Mouse (Mus musculus) gastrocnemius, postnatal 4 days (tissue): ENCODE measurements around the gene Krtcap2. TPM values are rescaled to one million over a fixed set of nuclear protein-coding genes. Genes with fewer than 3 reads are reported as not detected.
A peak's percentile ranks its signal among the peaks of the same experiment; 100 is the strongest.
"Not testable (repeated sequence)": the region's sequence is repeated elsewhere in the genome, so short reads cannot be mapped to it uniquely, and the experiment has no call there.

Source experiments
- DNase-seq, 2 experiments: peaks; one replicate each; pipeline ENCODE4 v3.0.0; 2021 to 2022; ENCODE audit warnings: low spot score in 2 of 2, mixed read lengths in 2 of 2
- long read RNA-seq, 2 experiments: library from polyadenylated mRNA; stranded (forward); transcript quantifications; one replicate each; pipeline ENCODE4 v2.0.0; 2021
- total RNA-seq, 2 experiments: library from RNA; stranded (reverse); gene quantifications; 2 replicates each; pipeline ENCODE4 v1.2.3; 2021

Gene Krtcap2
- total RNA-seq, result 100 to 1,000 TPM in 1 of 2 experiments, 10 to 100 TPM in 1; 99.9 to 117 TPM
- long read RNA-seq, experiment 1, transcript Krtcap2-201 (5 exons, 1,172 nt), result major isoform, 50 of 65 reads
- long read RNA-seq, experiment 1, partial matches to known transcripts, result 2 of 65 reads
- long read RNA-seq, experiment 1, other reads (novel, unspliced or antisense), result 12 of 65 reads
- long read RNA-seq, experiment 2, transcript Krtcap2-201 (5 exons, 1,172 nt), result major isoform, 42 of 50 reads
- long read RNA-seq, experiment 2, partial matches to known transcripts, result 2 of 50 reads
- long read RNA-seq, experiment 2, other reads (novel, unspliced or antisense), result 6 of 50 reads

DNA sequence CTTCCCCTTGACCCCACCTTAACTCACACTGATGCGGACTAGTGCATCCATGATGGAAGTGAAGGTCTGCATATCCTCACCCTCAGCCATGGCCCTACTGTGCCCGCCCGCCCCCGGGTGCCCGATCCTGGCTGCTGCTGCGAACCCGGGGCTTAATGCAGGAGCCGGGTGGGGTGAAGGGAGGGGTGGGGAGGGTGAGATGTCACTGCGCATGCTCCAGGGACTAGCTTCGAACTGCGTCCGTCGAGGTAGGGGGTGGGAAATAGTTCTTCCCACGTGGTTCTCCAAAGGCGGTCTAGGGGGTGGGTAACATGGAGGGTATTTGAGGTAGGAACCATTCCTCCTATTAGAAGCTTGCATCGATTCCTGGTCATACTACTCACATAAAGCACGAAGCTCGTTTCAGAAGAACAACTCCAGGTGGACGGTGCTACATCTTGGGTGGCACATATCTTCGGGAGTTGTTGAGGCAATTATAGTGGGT lies at the start of gene Krtcap2:
Gene Krtcap2, plus strand, starts transcription at position 279 of the 484 bp plus-strand sequence.
- no peak for DNase-seq

DNA sequence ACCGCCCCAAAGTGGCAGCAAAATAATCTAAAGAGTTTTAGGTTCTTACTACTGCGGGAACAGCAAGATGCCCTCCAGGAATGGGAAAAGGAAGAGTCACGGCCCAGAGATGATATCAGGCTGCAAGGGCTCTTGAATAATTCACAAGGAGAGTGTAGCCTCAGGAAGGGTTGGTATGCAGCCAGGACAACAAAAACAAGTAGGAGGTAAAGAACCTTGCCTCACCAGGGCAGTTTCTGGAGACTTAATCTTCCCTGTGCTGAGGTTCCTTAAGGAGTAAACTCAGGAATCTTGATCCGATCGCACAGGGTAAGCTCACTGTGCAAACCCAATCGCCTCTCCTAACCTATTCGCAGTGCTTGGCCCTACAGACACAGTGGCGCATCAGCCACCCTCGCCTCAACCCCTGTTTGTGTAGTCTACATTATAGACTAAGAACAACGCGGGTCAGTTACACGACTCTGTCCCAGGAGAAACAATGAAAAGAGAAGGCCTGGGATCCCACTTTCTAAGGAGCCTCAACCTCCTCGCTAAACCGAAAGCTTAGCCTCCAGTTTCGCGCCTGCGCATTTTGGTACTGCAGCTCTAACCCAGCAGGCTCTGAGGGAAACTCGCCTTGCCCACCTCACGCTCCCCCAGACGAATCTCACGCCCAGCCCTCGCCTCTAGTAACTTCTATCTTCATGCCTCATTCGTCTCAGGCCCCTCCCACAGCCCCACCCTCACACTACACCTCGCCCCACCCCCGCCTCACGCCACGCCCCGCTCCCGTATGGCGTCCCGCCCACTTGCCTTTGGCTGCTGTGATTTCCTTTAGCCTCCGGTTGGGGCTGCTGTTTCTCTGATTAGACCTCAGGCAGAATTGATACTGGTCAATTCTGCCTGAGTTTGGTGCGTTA lies 49.5 kb upstream of the Krtcap2 start:
- peak; percentile 86 to 92 for DNase-seq

DNA sequence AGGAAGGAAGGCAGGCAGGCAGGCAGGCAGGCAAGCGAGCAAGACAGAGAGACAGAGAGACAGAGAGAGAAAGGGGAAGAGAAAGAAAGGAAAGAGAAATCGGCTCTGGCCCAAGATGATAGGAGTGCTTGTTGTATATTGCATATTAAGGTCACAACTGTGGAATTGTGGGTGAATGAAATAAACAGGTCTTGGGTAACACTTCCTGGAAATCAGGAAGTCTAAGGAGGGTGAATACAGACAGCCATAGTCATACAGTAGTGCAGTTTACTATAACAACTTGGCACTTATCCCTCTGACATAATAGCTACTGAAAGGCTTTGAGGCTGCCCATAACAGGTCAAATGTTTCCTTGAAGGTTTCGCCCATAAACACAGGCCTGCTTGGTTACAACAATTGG lies 45.9 kb upstream of the Krtcap2 start:
- no peak for DNase-seq

DNA sequence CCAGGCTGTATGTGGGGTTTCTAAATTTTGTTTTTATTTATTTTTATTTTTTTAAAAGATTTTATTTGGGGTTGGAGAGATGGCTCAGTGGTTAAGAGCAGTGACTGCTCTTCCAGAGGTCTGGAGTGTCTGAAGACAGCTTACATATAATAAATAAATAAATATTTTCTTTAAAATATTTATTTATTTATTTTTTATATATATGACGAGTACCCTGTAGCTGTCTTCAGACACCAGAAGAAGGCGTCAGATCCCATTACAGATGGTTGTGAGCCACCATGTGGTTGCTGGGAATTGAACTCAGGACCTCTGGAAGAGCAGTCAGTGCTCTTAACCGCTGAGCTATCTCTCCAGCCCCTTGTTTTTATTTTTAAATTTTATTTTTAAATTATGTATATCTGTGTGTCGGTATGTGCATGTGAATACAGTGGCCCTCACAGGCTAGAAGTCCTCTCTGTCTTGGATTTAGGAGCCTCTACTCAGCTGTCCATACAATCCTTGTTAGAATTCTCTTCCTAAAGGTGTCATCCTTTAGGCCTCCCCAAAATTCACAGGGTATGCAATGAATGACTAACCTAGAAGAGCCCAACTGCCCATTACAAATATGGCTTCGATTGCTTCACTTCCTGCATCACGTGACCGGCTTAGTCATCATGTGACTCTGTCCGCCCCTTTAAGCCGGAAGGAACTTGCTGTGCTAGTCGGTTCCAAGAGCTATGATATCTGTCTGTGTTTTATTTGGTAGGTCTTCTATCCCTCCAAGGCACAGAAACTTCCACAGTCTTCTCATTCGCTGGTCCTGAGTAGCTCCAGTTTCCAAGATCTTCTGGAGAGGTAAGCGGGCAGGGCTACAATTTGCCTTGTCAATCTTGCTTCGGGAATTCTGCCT lies 43.3 kb upstream of the Krtcap2 start, which contains the start of gene Gba:
Gene Gba, plus strand, starts transcription at position 676 of the 889 bp plus-strand sequence.
- peak; percentile 71 to 83 for DNase-seq

DNA sequence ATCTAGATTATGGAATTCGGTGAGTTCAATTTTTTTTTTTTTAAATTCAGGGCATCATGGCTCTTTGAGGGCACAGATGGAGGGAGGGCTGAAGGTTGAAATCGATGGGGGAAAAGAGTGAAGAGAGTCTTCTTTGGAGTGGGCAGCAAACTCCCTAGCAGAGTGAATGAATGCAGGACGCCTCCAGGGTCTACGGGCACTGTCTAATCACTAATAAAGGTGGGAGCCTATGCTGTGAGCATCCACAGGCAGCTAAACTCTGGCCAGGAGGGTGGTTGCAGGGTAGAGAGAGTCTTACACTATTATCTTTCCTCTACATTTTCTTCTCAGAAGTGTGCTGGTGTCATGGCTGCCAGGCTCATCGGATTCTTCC lies 42.6 kb upstream of the Krtcap2 start:
- DNase-seq, result no peak

DNA sequence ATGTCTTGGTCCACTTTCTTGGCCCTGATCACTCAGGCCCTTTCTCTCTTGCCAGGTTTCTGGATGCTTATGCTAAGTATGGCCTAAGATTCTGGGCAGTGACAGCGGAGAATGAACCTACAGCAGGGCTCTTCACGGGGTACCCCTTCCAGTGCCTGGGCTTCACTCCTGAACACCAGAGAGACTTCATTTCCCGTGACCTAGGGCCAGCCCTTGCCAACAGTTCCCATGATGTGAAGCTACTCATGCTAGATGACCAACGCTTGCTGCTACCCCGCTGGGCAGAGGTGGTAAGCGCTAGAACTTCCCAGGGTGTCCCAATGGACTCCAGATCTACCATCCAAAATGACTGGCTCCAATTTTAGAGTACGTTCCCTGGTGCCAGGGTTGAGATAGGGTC lies 39.7 kb upstream of the Krtcap2 start:
- DNase-seq, result no peak

DNA sequence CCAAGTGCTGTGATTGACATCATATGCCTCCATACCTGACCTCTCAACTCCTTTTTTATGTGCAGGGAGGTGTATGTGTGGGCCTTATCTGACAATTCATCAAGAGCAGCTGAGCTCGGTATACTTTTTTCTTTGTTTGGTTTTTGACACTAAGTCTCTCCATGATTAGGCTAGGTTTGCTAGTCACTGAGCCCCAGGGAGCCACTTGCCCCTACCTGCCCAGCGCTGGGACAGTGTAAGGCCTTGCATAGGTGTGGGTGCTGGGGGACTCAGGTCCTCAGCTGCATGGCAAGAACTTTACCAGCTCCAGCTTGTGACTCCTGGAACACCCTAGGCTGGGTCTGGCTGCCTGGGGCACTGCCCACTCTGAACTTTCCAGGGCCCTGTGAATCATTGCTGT lies 39.1 kb upstream of the Krtcap2 start:
- no peak for DNase-seq

DNA sequence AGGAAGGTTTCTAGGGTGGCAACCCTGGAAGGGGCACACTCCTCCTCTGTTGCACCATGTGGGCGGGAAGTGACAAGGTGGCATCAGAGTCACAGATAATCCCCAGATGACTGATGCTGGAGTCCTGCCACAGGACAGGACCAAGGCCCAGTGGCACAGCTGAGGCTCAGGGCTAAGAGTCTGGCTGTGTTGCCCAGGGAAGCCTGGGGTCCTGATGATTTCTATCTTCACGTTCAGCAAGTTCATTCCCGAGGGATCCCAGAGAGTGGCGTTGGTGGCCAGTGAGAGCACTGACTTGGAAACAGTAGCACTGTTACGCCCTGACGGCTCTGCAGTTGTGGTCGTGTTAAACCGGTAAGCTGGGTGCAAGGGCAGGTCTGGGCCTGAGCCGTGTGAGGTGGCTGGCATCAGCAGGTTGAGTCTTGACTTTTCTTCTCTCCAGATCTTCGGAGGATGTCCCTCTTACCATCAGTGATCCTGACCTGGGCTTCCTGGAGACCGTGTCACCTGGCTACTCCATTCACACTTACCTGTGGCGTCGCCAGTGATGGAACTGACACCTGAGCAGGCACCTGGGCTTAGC lies 37.6 kb upstream of the Krtcap2 start:
- no peak for DNase-seq

DNA sequence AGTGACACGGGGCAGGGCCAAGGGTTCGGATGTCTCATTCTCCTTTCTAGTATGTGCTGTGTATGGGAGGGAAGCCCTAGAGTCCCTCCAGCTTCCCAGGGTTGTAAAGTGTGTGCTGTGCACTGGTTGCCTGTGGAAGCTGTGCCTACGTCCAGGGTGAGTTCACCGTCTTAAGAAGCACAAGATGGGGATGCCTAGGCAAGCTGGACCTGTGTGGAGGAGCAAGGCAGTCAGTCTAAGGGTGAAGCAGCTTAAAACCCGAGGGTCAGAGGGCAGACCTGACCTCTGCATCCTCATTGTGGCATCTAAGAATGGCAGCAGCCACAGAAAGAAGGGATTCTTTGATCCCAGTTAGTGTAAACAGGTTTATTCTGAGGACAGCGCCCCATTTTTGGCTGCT lies 37.0 kb upstream of the Krtcap2 start:
- DNase-seq, result no peak

DNA sequence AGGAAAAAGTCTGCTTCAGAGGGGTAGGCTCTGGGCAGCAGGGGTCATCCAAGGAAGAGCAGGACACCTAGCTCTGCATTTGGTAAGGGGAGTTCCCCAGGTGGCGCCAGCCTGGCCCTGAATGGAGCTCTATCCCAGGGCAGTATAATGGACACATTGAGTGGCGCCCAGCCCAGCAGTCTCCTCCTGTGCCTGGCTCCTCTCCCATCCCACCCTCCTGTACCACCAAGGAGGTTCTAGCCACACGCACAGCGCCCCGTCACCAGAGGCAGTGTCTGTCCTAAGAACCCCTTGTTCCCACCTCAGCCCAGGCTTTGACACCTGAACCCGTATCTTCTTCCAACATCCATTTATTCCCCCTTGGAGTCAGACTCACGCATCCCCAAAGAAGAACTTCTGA lies 36.0 kb upstream of the Krtcap2 start:
- no peak for DNase-seq

DNA sequence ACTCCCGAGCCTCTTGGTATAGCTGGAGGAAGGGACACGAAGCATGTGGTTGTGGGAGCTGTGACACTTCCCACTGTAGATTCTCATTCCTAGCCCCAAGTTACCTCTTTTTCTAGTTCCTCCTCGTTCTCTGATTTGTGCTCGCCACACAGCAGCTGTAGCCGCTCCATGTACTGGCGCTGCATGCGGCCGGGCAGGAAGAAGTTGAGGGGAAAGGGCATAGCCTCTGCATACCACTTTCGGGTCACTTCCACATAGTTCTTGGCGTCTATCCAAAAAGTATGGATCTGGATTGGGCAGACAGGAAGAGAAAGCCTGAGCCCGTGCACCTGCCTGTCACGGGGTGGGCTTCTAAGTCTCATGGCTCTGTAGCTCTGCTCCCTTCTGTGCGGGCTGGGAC lies 35.6 kb upstream of the Krtcap2 start:
- no peak for DNase-seq

DNA sequence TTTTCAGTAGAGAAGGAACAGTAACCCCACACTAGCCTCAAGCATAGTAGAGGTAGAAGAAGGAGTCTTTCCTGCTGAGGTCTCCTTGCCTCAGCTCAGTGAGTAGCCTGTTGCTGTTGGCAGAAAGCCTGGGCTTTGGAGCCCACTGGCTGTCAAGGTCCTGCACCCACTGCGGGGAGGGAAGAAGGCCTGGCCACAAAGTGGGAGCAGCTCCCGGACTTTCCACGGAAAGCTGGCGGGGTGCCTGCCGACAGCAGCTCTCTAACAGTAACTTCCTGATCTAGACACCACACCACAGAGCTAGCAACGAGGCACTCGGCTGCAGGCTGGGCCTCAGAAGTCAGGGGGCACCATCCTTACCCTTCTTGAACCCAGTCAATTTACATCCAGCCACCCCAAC lies 35.0 kb upstream of the Krtcap2 start:
- no peak for DNase-seq

DNA sequence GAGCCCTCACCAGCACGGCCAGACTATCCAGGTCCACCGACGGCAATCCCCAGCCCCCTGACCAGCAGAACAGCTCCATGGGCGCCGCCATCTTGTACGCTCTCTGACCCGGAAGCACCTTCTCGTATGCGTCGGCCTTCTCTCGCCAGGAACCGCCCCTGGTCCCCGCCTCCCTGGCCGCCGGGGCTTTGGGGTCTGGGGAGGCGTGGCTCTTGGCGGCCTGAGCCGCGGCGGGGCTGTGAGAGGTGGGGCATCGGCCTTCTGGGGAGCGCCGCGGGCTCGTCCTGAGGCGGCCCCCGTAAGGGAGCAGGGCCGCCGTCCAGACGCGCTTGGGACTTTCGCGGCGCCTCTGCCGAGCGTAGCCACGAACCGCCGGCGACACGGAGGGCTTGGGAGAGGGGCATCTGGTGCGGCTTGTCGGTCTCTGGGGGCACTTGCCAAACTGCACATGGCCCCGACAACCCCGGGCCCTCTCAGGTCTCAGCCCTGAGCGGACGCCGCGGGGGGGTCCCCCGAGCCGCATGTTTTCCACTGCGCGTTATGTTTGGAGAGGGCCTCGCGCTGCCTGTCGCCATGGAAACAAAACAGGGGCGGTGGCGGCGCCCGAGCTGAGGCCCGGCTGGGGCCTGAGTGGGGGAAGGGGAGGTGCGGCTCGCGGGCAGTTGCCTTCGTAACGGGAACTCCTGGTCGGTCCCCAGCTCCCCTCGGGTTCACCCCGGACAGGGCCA lies 31.8 kb upstream of the Krtcap2 start:
- peak; percentile 94 to 97 for DNase-seq

DNA sequence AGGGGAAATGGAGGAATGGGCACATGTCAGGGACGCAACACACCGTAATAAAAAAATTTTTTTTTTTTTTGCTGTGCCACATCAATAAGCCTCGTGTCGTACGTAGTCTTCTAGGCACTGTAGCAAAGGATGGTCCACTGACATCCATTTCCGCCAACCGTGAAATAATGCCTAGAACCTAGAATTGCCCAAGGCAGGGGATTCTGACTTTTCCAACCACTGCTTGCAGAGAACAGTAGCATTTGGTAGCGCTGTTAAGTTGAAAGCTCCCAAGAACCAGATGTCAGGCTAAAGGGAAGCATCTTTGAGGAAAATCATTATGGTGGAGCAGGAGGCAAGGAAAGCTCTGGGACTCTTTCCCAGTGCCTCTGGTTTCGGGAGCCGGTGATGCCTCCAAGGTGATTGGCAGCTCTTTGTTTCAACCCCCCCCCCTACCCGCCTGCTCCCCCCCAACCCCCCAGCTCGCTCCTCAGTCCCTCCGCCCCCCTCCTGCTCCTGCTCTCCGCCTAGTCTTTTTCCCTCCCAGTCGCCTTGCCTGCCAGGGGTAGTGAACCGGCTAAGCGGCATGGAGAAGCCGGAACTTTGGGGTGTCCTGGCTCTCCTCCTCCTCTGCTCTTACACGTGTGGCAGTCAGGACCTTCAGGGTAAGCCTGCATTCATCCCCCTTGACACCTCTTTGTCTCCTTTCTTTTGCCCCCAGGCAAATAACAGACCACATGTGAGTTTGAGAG lies 30.9 kb upstream of the Krtcap2 start, which contains the start of gene Thbs3:
Gene Thbs3, plus strand, starts transcription at position 500 of the 731 bp plus-strand sequence.
- DNase-seq, result peak in 1 of 2 experiments; percentile 67

DNA sequence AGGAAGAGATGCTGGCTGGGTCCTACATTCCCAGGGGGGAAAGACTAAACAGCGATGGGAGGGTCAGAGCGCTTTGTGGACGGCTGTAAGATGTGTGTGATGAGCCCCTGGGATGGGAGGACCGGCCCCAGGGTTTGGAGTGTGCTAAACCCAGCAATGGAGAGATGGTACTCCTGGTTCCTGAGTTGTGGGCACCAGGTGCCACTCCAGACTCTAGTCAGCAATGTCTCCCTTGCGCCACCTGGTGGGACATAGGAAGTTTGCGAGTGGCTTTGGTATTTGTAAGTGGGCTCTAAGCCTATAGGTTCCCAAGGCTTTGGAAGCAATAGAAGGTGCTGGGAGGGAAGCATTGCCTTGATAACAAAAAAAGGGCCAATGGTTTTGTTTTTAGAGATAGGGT lies 29.9 kb upstream of the Krtcap2 start:
- DNase-seq, result peak; percentile 66 to 81

DNA sequence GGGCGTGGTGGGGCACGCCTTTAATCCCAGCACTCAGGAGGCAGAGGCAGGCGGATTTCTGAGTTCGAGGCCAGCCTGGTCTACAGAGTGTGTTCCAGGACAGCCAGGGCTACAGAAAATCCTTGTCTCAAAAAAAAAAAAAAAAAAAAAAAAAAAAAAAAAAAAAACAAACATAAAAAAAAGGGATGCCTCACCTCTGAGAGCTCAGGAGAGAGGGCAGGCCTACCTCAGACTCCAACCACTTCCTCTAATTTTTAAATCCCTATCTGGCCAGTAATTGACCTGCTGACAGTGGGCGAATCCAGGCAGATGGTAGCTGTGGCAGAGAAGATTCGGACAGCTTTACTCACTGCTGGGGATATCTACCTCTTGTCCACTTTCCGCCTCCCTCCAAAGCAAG lies 29.4 kb upstream of the Krtcap2 start:
- DNase-seq, result not testable (repeated sequence)

DNA sequence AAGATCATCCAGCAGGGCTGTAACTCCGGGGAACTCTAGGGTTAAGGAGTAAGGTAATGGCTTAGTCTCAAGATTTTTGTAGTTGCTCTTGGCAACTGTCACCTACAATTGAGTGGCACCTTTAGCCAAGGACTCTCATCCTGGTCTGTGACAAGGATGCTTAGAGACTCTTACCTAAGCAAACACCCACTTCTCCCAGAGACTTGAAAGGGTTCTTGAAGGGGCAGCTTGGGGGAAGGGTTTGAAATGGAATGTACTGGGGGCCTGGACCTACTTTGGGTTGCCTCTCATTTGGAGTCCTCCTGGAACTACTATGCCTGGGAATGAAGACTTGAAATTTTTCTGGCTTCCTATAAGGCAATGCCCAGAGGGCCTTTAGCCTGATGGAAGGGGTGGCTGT lies 27.5 kb upstream of the Krtcap2 start:
- DNase-seq, result no peak

DNA sequence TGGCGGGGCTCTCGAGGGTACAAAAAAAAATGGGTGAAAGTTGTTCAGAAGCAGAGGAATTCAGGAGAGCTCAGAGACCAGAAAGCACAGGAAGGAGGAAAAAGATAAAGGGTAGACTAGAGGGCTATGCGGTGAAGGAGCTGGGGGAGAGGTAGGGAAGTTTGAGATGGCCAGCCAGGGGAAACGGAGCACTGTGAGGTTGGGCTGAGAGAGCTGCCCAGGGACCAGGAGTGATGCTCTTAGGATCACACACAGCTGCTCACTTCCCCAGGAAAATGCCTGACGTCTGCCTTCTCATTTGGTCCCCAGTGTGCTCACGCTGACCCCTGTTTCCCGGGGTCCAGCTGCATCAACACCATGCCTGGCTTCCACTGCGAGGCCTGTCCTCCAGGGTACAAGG lies 26.2 kb upstream of the Krtcap2 start:
- peak in 1 of 2 experiments; percentile 15 for DNase-seq

DNA sequence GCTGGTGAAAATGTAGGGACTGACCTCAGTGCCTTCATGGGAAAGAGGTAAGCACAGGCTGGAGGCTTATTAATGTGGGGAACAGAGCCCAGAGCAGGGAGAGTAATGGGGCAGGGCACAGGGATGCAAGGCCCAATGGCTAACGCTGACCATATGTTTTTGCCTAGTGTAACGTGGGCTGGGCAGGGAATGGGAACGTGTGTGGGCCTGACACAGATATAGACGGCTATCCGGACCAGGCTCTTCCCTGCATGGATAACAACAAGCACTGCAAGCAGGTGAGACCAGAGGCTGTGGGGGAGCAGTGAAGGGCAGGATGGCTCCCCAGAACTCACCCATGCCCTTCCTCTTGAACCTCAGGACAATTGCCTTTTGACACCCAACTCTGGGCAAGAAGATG lies 24.6 kb upstream of the Krtcap2 start:
- DNase-seq, result no peak
